Mouse (Mus musculus) kidney, embryonic 16.5 days (tissue): ENCODE measurements around the gene Dcbld2. TPM values are rescaled to one million over a fixed set of nuclear protein-coding genes. Genes with fewer than 3 reads are reported as not detected.

Source experiments
- ATAC-seq: fragments of 200-750 bp; cut with Nextera tagmentation; 2 replicates; pipeline ENCODE4 v1.8.0; 2017; ENCODE audit warnings: moderate TSS enrichment; ENCODE audit not compliant: low FRiP score, low TSS enrichment
- H3K27ac ChIP-seq: fragments of 300-500 bp; sonication (generic); 2 replicates; pipeline ENCODE4 v1.5.1; 2014; ENCODE audit warnings: low read length
- H3K27me3 ChIP-seq: fragments of 300-500 bp; sonication (generic); 2 replicates; pipeline ENCODE4 v1.6.1; 2014; ENCODE audit warnings: low read length, control low read depth, mixed read lengths; ENCODE audit not compliant: insufficient read depth
- H3K36me3 ChIP-seq: fragments of 300-500 bp; sonication (generic); 2 replicates; pipeline ENCODE4 v1.6.1; 2014; ENCODE audit warnings: low read length, control low read depth, mixed read lengths; ENCODE audit not compliant: insufficient read depth
- H3K4me1 ChIP-seq: fragments of 300-500 bp; sonication (generic); 2 replicates; pipeline ENCODE4 v1.6.1; 2014; ENCODE audit warnings: low read length, control low read depth, mixed read lengths; ENCODE audit not compliant: insufficient read depth
- H3K4me2 ChIP-seq: fragments of 300-500 bp; sonication (generic); replicated peaks from 2 replicates; pipeline ENCODE4 v1.6.1; 2014; ENCODE audit warnings: low read depth, low read length
- H3K4me3 ChIP-seq: fragments of 300-500 bp; sonication (generic); 2 replicates; pipeline ENCODE4 v1.5.1; 2014; ENCODE audit warnings: mild to moderate bottlenecking, low read length
- H3K9ac ChIP-seq: fragments of 300-500 bp; sonication (generic); replicated peaks from 2 replicates; pipeline ENCODE4 v1.6.1; 2014; ENCODE audit warnings: low read length
- H3K9me3 ChIP-seq: fragments of 300-500 bp; sonication (generic); 2 replicates; pipeline ENCODE4 v1.6.1; 2016; ENCODE audit warnings: low read length, control low read depth
- WGBS: fragments of 180-500 bp; shearing (Covaris S2); extraction: QIAGEN DNeasy Blood & Tissue Kit; methylation state at CpG from one replicate; pipeline ENCODE4 v1.1.7; 2014; 5-methylcytosine and 5-hydroxymethylcytosine counted together
- polyA plus RNA-seq: library from polyadenylated mRNA; unstranded; fragments of >200 nt; fragmentation: Nextera tagmentation; extraction: Ambion mirVana; gene quantifications from 2 replicates; pipeline ENCODE4 v1.2.1, GENCODE M21; 2015

Dcbld2 gene
- polyA plus RNA-seq, 1 experiment from 2014 or later: 4.1 TPM

DNA sequence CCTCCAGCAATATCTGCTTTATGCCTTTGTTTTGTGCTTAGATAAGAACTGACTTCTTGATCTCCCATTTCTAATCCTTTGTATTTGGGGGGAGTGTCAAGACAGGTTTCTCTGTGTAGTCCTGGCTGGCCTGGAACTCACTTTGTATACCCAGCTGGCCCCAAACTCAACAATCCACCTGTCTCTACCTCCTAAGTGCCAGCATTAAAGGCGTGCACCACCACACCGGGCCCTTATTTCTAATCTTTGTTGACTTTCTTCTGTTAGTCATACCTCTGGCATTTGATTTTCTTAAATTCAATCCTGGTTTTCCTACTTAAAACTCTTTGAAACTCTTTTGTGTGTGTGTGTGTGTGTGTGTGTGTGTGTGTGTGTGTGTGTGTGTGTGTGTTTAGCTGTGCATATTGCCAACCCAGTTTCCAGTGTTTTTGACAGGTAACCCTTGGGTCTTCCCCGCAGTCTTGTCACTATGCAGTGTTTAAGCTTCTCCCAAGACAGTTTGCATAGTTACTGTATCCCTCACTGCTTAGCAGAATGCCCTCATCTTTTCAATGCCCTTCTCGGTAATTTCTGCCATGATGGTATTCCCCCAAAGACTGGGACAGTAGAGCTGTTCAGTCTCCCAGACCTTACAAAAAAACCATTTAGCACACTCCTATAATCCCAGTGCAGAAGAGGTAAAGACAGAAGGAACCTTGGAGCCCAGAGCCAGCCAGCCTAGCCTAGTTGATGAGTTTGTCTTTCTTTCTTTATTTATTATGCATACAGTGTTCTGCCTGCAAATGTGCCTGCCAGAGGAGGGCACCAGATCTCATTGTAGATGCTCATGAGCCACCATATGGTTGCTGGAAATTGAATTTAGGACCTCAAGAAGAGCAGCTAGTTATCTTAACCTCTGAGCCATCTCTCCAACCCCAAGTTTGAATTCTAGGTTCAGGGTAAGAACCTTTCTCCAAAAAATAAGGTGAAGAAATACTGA is 38.3 kb downstream of the Dcbld2 start:
- peaks cover 10% of the 10 kb centered on the region; the same call in 1 of the 2 replicates for H3K36me3 ChIP-seq
- no peak for ATAC-seq
- H3K9ac ChIP-seq: no peak overlapping the region
- H3K4me2 ChIP-seq: no peak overlapping the region
- H3K27ac ChIP-seq: no peak overlapping the region
- no peaks in the 10 kb centered on the region for H3K9me3 ChIP-seq
- 93% methylated on average over 4 of the region's 4 CpGs for WGBS
- no peaks in the 10 kb centered on the region for H3K27me3 ChIP-seq
- H3K4me1 ChIP-seq: no peaks in the 10 kb centered on the region
- H3K4me3 ChIP-seq: no peak overlapping the region

- H3K36me3 ChIP-seq: peaks cover 12% of the 10 kb centered on the region; the same call in 1 of the 2 replicates
- no peak overlapping the region for H3K4me2 ChIP-seq
- no peaks in the 10 kb centered on the region for H3K27me3 ChIP-seq
- no peak for ATAC-seq
- no peak overlapping the region for H3K9ac ChIP-seq
- WGBS: 91% methylated on average over 4 of the region's 4 CpGs
- H3K4me3 ChIP-seq: no peak overlapping the region
- no peak overlapping the region for H3K27ac ChIP-seq
- no peaks in the 10 kb centered on the region for H3K9me3 ChIP-seq
- H3K4me1 ChIP-seq: no peaks in the 10 kb centered on the region
Observed at GRCm38 (mm10) chr16:58449073-58449472, 40.8 kb downstream of the Dcbld2 start.

DNA sequence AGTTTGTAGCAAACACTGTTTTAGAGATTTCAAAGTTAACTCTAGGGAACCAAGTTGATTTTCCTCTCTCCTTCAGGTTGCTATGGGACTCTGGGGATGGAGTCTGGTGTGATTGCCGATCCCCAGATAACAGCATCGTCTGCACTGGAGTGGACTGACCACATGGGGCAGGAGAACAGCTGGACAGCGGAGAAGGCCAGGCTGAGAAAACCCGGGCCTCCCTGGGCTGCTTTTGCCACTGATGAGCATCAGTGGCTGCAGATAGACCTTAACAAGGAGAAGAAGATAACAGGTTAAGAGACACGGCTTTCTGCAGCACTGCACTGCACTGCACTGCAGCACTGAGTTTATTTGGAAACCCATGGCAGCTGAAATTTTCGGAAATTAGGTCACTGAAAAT is 42.4 kb downstream of the Dcbld2 start:
- H3K36me3 ChIP-seq: peaks cover 12% of the 10 kb centered on the region; the same call in 1 of the 2 replicates
- no peak overlapping the region for H3K27ac ChIP-seq
- no peak overlapping the region for H3K4me3 ChIP-seq
- no peak overlapping the region for H3K9ac ChIP-seq
- no peaks in the 10 kb centered on the region for H3K4me1 ChIP-seq
- H3K4me2 ChIP-seq: no peak overlapping the region
- no peaks in the 10 kb centered on the region for H3K27me3 ChIP-seq
- H3K9me3 ChIP-seq: no peaks in the 10 kb centered on the region
- WGBS: 73% methylated on average over 6 of the region's 6 CpGs
- no peak for ATAC-seq

- no peak for ATAC-seq
Observed at GRCm38 (mm10) chr16:58451647-58452046, 43.4 kb downstream of the Dcbld2 start.

DNA sequence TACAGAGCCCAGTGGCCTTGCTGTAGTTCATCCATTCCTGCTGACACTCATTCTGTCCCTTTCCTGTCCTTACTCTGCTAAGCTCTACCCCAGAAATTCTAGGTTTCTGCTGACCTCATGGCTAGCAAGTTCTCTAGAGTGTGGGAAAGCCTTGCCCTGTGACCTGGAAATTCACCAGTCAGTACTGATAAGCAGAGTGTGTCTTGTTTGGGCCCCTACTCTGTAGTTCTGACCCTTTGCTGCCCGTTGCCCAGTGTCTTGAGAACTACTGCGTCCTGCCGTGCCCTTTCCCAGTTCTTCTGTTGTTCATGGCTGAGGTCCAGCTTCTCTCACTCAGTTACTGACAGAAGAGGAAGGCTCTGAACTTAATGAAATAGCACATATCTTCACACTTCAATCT is 44.9 kb downstream of the Dcbld2 start:
- H3K36me3 ChIP-seq: peaks cover 12% of the 10 kb centered on the region; the same call in 1 of the 2 replicates
- no peak for ATAC-seq
- 36% methylated on average over 3 of the region's 3 CpGs for WGBS

More at GRCm38 (mm10) chr16:58451647-58452046, 43.4 kb downstream of the Dcbld2 start:
- Histone ChIP-seq H3K36me3 (peaks cover 12% of the 10 kb centered on the region; the same call in 1 of the 2 replicates), H3K4me2 (no peak overlapping the region), H3K9ac (no peak overlapping the region), H3K27me3 (no peaks in the 10 kb centered on the region), H3K4me1 (no peaks in the 10 kb centered on the region), H3K27ac (no peak overlapping the region), H3K4me3 (no peak overlapping the region), H3K9me3 (no peaks in the 10 kb centered on the region)
- WGBS: 94% methylated on average over 5 of the region's 5 CpGs

DNA sequence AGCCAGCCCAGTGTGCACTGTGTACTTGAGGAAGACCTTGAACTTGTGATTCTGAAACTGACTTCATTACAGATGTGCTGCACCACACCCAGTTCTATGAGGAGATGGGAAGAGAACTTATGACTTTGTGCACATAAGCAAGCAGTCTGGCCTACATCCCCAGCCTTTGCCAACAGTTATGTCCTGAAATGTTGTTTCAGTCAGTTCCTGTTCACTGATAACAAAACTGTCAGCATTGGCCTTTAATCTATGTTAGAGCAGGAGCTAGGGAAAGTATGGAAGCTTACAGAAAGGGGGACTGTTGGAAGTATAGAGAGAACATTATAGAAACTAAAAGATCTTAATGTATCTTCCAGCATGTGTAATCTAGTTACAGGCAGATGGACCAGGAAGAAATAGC is 45.6 kb downstream of the Dcbld2 start:
- H3K9me3 ChIP-seq: no peaks in the 10 kb centered on the region
- no peak overlapping the region for H3K4me3 ChIP-seq
- H3K36me3 ChIP-seq: peaks cover 12% of the 10 kb centered on the region; the same call in 1 of the 2 replicates
- no peak overlapping the region for H3K9ac ChIP-seq
- H3K27me3 ChIP-seq: no peaks in the 10 kb centered on the region
- H3K4me2 ChIP-seq: no peak overlapping the region
- no peak for ATAC-seq
- H3K4me1 ChIP-seq: 0 out of 2 replicates have a peak, but pooled peaks cover 3% of the 10 kb centered on the region
- no peak overlapping the region for H3K27ac ChIP-seq

More for the DNA sequence above, 44.9 kb downstream of the Dcbld2 start:
- no peak overlapping the region for H3K4me3 ChIP-seq
- no peaks in the 10 kb centered on the region for H3K27me3 ChIP-seq
- no peak overlapping the region for H3K27ac ChIP-seq
- H3K9ac ChIP-seq: no peak overlapping the region
- no peak overlapping the region for H3K4me2 ChIP-seq
- H3K4me1 ChIP-seq: 0 out of 2 replicates have a peak, but pooled peaks cover 3% of the 10 kb centered on the region
- no peaks in the 10 kb centered on the region for H3K9me3 ChIP-seq

- H3K9ac ChIP-seq: no peak overlapping the region
- H3K27me3 ChIP-seq: no peaks in the 10 kb centered on the region
- 0 out of 2 replicates have a peak, but pooled peaks have one; percentile 35 for ATAC-seq
- 63% methylated on average over 8 of the region's 8 CpGs for WGBS
- no peak overlapping the region for H3K4me3 ChIP-seq
- 0 out of 2 replicates have a peak, but pooled peaks cover 3% of the 10 kb centered on the region for H3K4me1 ChIP-seq
- H3K27ac ChIP-seq: no peak overlapping the region
- no peak overlapping the region for H3K4me2 ChIP-seq
- H3K9me3 ChIP-seq: no peaks in the 10 kb centered on the region
- peaks cover 12% of the 10 kb centered on the region; the same call in 1 of the 2 replicates for H3K36me3 ChIP-seq
Observed at GRCm38 (mm10) chr16:58454617-58455016, 46.4 kb downstream of the Dcbld2 start.

GRCm38 (mm10) chr16:58455118-58455517 is 46.9 kb downstream of the Dcbld2 start:
- no peak for ATAC-seq
- H3K9ac ChIP-seq: no peak overlapping the region
- 0 out of 2 replicates have a peak, but pooled peaks cover 3% of the 10 kb centered on the region for H3K4me1 ChIP-seq
- WGBS: 88% methylated on average over 5 of the region's 5 CpGs
- peaks cover 9% of the 10 kb centered on the region; the same call in 1 of the 2 replicates for H3K36me3 ChIP-seq
- H3K4me2 ChIP-seq: no peak overlapping the region
- no peak overlapping the region for H3K4me3 ChIP-seq
- H3K27ac ChIP-seq: no peak overlapping the region
- no peaks in the 10 kb centered on the region for H3K27me3 ChIP-seq
- no peaks in the 10 kb centered on the region for H3K9me3 ChIP-seq

DNA sequence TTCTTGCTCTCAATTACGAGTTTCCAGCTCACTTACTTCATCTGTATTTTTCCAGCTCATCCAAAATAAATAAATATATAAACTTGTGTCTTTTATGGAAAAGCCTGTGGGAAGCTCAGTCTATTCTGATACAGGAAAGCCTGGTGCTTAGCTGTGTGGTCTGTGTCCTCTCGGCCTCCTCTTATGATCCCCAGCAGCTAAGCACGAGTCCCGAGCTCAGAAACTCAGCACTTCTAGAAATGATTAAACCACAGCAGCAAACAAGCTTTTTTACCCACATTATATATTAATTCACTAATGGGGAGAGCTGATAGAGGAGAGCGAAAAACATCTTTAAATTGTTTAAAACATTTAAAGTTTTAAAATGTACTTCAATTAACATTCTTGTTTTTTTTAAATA is 48.2 kb downstream of the Dcbld2 start:
- H3K4me3 ChIP-seq: no peak overlapping the region
- H3K9me3 ChIP-seq: no peaks in the 10 kb centered on the region
- no peak overlapping the region for H3K9ac ChIP-seq
- no peaks in the 10 kb centered on the region for H3K27me3 ChIP-seq
- 0 out of 2 replicates have a peak, but pooled peaks cover 3% of the 10 kb centered on the region for H3K4me1 ChIP-seq
- 74% methylated on average over 5 of the region's 5 CpGs for WGBS
- peaks cover 11% of the 10 kb centered on the region; the same call in 1 of the 2 replicates for H3K36me3 ChIP-seq
- ATAC-seq: no peak
- H3K4me2 ChIP-seq: no peak overlapping the region
- H3K27ac ChIP-seq: peak overlapping the region; percentile 35; the same call in 1 of the 2 replicates
